Mouse (Mus musculus) MEL (cell line): Measurements from ENCODE around the gene Gm11444. TPM values are rescaled to one million over a fixed set of nuclear protein-coding genes. Genes with fewer than 3 reads are reported as not detected.

Experiments
- DNase-seq: peaks from one replicate; pipeline ENCODE4 v3.0.0; 2011; ENCODE audit warnings: low read depth, low spot score
- H3K27ac ChIP-seq: 2 replicates; pipeline ENCODE4 v1.5.1; 2012; ENCODE audit warnings: low read depth, mild to moderate bottlenecking, control low read depth, low read length, moderate library complexity; ENCODE audit not compliant: control insufficient read depth
- H3K27me3 ChIP-seq, 2 experiments: fragments of 150-350 bp in 1 of 2; sonication (generic) in 1 of 2; 2 replicates each; pipeline ENCODE4 v1.6.1; 2012; ENCODE audit warnings: low read length in 2 of 2, mild to moderate bottlenecking in 2 of 2, improper control_type of control experiment in 1 of 2, moderate library complexity in 1 of 2; ENCODE audit not compliant: insufficient read depth in 2 of 2, control insufficient read depth in 1 of 2
- H3K36me3 ChIP-seq, 2 experiments: 2 replicates each; pipeline ENCODE4 v1.6.1; 2012 to 2014; ENCODE audit warnings: low read length in 2 of 2, improper control_type of control experiment in 1 of 2, inconsistent platforms in 1 of 2, mild to moderate bottlenecking in 1 of 2; ENCODE audit not compliant: insufficient read depth in 2 of 2, control insufficient read depth in 1 of 2
- H3K4me1 ChIP-seq, 2 experiments: fragments of 150-350 bp in 1 of 2; sonication (generic) in 1 of 2; 2 replicates each; pipeline ENCODE4 v1.6.1; 2012; ENCODE audit warnings: low read length in 2 of 2, improper control_type of control experiment in 1 of 2, mild to moderate bottlenecking in 1 of 2; ENCODE audit not compliant: insufficient read depth in 2 of 2, control insufficient read depth in 1 of 2
- H3K4me3 ChIP-seq, 2 experiments: fragments of 150-350 bp in 1 of 2; sonication (generic) in 1 of 2; 2 replicates each; pipeline ENCODE4 v1.5.1; 2012; ENCODE audit warnings: low read depth in 2 of 2, low read length in 2 of 2, mild to moderate bottlenecking in 2 of 2, moderate library complexity in 2 of 2, control low read depth in 1 of 2, improper control_type of control experiment in 1 of 2; ENCODE audit not compliant: control insufficient read depth in 1 of 2, insufficient read depth in 1 of 2
- H3K79me2 ChIP-seq: 2 replicates; pipeline ENCODE4 v1.6.1; 2012; ENCODE audit warnings: mild to moderate bottlenecking, low read length, moderate library complexity; ENCODE audit not compliant: control insufficient read depth, poor library complexity, insufficient read depth
- H3K9ac ChIP-seq: 2 replicates; pipeline ENCODE4 v1.6.1; 2012; ENCODE audit warnings: low read depth, mild to moderate bottlenecking, control low read depth, low read length, moderate library complexity; ENCODE audit not compliant: control insufficient read depth, poor library complexity, severe bottlenecking
- H3K9me3 ChIP-seq: fragments of 150-350 bp; sonication (generic); replicated peaks from 2 replicates; pipeline ENCODE4 v1.6.1; 2012; ENCODE audit warnings: mild to moderate bottlenecking, low read length, improper control_type of control experiment, moderate library complexity; ENCODE audit not compliant: insufficient read depth
- CHD1 ChIP-seq: IDR thresholded peaks from 2 replicates; pipeline ENCODE4 v1.6.1; 2012; ENCODE audit warnings: low read depth, mild to moderate bottlenecking, inconsistent platforms, low read length, improper control_type of control experiment
- EP300 ChIP-seq, 2 experiments: IDR thresholded peaks; 2 replicates each; pipeline ENCODE4 v1.6.1; 2011; ENCODE audit warnings: improper control_type of control experiment in 2 of 2, low read length in 2 of 2, low read depth in 1 of 2, mild to moderate bottlenecking in 1 of 2
- GABPA ChIP-seq: IDR thresholded peaks from 2 replicates; pipeline ENCODE4 v1.6.1; 2012; ENCODE audit warnings: low read depth, mild to moderate bottlenecking, inconsistent platforms, low read length, improper control_type of control experiment, moderate library complexity
- KAT2A ChIP-seq: conservative IDR thresholded peaks from 2 replicates; pipeline ENCODE4 v1.6.1; 2012; ENCODE audit warnings: low read depth, low read length, improper control_type of control experiment, inconsistent platforms
- NELFE ChIP-seq: IDR thresholded peaks from 2 replicates; pipeline ENCODE4 v1.6.1; 2011; ENCODE audit warnings: low read depth, low read length, improper control_type of control experiment
- POLR2AphosphoS5 ChIP-seq: IDR thresholded peaks from 2 replicates; pipeline ENCODE4 v1.6.1; 2012; ENCODE audit warnings: low read depth, borderline replicate concordance, mild to moderate bottlenecking, inconsistent platforms, low read length, moderate library complexity, mixed read lengths
- RAD21 ChIP-seq: IDR thresholded peaks from 2 replicates; pipeline ENCODE4 v1.6.1; 2011; ENCODE audit warnings: mild to moderate bottlenecking, low read depth, low read length, improper control_type of control experiment
- SMC3 ChIP-seq: IDR thresholded peaks from 2 replicates; pipeline ENCODE4 v1.6.1; 2011; ENCODE audit warnings: low read depth, low read length, improper control_type of control experiment
- USF2 ChIP-seq, 2 experiments: IDR thresholded peaks; 2 replicates each; pipeline ENCODE4 v1.6.1; 2011 to 2012; ENCODE audit warnings: improper control_type of control experiment in 2 of 2, low read length in 2 of 2, borderline replicate concordance in 1 of 2, inconsistent platforms in 1 of 2, low read depth in 1 of 2, mild to moderate bottlenecking in 1 of 2; ENCODE audit not compliant: insufficient read depth in 1 of 2
- ZC3H11A ChIP-seq: IDR thresholded peaks from 2 replicates; pipeline ENCODE4 v1.6.1; 2012; ENCODE audit warnings: low read depth, mild to moderate bottlenecking, inconsistent platforms, low read length, improper control_type of control experiment
- polyA plus RNA-seq, 2 experiments: library from polyadenylated mRNA; stranded (reverse) in 1 of 2; unstranded in 1 of 2; fragments of >175 nt in 1 of 2; fragments of >200 nt in 1 of 2; gene quantifications; 2 replicates each; pipeline versions ENCODE4 v1.2.1 to v1.2.4; 2012; ENCODE audit warnings: low replicate concordance in 2 of 2, low read depth in 1 of 2; ENCODE audit not compliant: insufficient read length in 2 of 2, insufficient read depth in 1 of 2, missing spikeins in 1 of 2
- total RNA-seq: library from RNA; depleted of rRNA; stranded (reverse); fragments of 300-350 nt; gene quantifications from 2 replicates; pipeline ENCODE4 v1.2.3, GENCODE M21; 2012

Gm11444 gene
- total and polyA plus RNA-seq, 3 experiments, result 0.21 TPM; not detected in 2

GRCm38 (mm10) chr11:85821659-85822058, 28.5 kb downstream of the Gm11444 start:
- no peak for TF ChIP-seq SMC3
- TF ChIP-seq ZC3H11A, result no peak
- TF ChIP-seq NELFE, result no peak
- no peak for TF ChIP-seq EP300 (IDR thresholded peaks at IDR 0.05; ENCODE audit: low read depth in 1 of 2, low read length in 2 of 2)
- no peak for TF ChIP-seq KAT2A
- TF ChIP-seq GABPA, result no peak
- no peak for TF ChIP-seq RAD21
- Histone ChIP-seq H3K4me1 (no peaks in the 10 kb centered on the region), H3K27ac (no peak overlapping the region), H3K9ac (no peak overlapping the region), H3K4me3 (no peak overlapping the region), H3K27me3 (no peaks in the 10 kb centered on the region), H3K36me3 (no peaks in the 10 kb centered on the region), H3K9me3 (no peaks in the 10 kb centered on the region), H3K79me2 (no peaks in the 10 kb centered on the region)
- no peak for DNase-seq

GRCm38 (mm10) chr11:85820959-85821358, 29.2 kb downstream of the Gm11444 start:
- Histone ChIP-seq H3K27me3 (no peaks in the 10 kb centered on the region), H3K4me1 (no peaks in the 10 kb centered on the region), H3K79me2 (no peaks in the 10 kb centered on the region), H3K9ac (no peak overlapping the region), H3K9me3 (no peaks in the 10 kb centered on the region), H3K4me3 (no peak overlapping the region), H3K36me3 (no peaks in the 10 kb centered on the region), H3K27ac (no peak overlapping the region)
- TF ChIP-seq USF2 (IDR thresholded peaks at IDR 0.05; ENCODE audit: borderline replicate concordance in 1 of 2, insufficient read depth in 1 of 2, low read depth in 1 of 2, low read length in 2 of 2) (no peak), CHD1 (no peak)
- no peak for DNase-seq

GRCm38 (mm10) chr11:85818401-85818800, 31.7 kb downstream of the Gm11444 start:
- TF ChIP-seq CHD1 (no peak), POLR2AphosphoS5 (no peak)
- TF ChIP-seq, all 39 proteins: peak for 0
- Histone ChIP-seq H3K9me3 (no peaks in the 10 kb centered on the region), H3K4me3 (no peak overlapping the region), H3K4me1 (no peaks in the 10 kb centered on the region), H3K27me3 (no peaks in the 10 kb centered on the region), H3K27ac (no peak overlapping the region), H3K9ac (no peak overlapping the region), H3K36me3 (no peaks in the 10 kb centered on the region), H3K79me2 (no peaks in the 10 kb centered on the region)
- peak; percentile 14 for DNase-seq
